Mouse (Mus musculus): ENCODE measurements around the gene Coro2b.

Gene Coro2b

DNA sequence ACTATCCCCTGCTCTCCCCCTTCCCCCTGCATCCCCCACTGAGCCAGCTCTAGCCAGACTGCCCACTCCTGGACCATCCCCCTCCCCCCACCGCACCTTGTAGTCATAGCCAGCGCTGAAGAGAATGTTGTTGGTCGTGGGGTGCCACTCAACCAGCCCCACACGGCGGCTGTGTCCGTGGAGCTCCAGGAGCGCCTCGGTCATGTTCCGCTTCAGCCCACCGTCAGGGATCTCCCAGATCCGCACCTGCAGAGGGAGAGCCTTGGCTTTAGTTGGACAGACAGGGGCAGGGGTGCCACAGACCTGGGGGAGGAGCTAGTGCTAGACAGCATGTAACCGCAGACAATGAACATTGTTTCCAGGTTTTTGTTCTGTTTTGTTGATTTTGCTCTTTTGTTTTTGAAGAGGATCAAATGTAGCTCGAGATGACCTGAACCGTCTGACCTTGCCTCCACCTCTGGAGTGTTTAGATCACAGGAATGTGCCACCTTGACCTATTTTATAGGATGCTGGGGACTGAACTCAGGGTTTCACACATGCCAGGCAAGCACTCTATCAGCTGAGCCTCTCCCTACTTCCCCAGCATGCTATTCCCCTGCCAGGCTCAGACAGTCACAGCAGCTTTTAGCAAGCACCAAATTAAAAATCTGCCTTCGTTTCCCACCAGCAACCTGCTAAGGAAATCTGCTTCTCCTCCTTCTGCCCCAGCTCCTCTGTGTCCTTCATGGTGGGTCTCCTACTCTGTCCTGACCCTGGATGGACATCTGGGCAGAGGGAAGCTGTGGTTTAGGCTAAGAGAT, 104.4 kb downstream of the Coro2b start:
- DNase-seq: no peak

DNA sequence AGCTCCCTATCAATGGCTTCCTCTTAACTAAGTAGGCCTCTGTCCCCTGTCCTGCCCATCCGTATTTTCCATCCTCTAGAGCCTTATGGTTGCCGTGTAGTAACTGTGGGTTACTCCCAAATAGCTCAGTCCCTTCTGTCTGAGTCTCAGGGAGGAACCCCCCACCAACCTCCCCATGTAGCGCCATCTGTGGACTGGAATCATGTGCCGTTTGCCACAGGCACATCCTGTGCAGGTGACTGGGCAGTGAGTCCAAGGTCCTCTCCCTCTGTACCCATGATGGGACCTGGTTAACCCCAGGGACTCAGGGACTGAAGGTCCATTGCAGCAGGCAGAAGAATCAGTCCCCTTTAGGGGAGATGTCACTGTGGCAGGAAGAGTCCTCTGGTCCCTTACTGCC, 106.1 kb downstream of the Coro2b start:
- no peak for DNase-seq

- DNase-seq: peak in 1 of 2 experiments; percentile 27
Observed at GRCm38 (mm10) chr9:62427010-62427409, 109.8 kb downstream of the Coro2b start.

DNA sequence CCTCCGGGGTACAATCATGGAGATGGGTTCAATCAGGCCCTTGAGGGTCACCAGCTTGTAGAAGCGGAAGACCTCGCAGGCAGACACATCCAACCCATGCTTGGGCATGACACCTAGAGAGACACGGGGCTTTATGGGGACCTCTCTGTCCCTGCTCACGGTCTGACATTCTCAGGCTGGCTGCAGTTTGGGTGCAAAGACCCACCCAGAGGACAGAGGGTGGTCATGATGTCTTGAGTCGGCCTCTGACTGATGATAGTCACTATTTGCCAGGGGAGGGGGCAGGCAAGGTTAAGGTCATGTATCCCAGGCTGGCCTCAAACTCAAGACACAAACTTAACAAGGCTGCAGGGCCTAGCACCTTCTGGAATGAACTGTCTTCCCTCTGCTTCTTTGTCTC, 110.3 kb downstream of the Coro2b start:
- DNase-seq: no peak

- DNase-seq: no peak
Observed at GRCm38 (mm10) chr9:62426021-62426420, 110.8 kb downstream of the Coro2b start.

DNA sequence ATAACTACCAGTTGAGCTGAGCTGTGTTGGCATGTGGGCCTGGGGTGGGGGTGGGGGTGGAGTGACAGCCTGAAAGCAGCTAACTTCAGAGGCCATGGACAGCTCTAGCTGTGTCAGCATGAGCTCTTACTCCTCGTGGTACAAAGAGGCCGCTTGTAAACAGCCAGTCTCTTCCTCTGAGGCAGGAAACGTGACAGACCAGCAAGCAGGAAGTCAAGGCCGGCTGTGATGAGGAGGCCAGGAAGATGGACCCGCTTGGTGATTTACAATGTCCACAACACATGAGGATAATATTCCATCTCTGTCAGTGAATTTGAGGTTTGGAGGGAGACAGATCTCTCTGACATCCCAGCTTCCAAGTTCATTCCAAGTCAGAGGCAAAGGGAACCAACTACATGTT, 111.6 kb downstream of the Coro2b start:
- peak; percentile 19 to 32 for DNase-seq

GRCm38 (mm10) chr9:62423871-62424270, 113.0 kb downstream of the Coro2b start:
- no peak for DNase-seq

- DNase-seq: no peak
Observed at GRCm38 (mm10) chr9:62422926-62423325, 113.9 kb downstream of the Coro2b start.

DNA sequence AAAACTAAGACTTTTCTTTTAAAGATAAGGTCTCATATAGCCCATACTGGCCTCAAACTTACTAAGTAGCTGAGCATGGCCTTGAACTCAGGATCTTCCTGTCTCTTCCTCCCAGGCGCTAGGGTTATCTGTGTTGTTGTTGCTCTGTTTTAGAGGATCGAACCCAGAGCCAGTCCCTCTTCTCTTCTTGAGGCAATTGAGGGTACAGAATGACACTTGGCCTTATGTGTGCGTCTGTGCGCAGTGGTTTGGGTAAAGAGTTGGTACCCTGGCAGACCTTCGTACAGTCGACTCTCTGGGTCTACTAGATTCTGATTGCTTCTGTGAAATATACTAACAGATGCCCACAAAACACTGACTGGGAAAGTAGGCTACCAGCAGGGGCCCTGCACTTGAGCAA, 114.9 kb downstream of the Coro2b start:
- no peak for DNase-seq

DNA sequence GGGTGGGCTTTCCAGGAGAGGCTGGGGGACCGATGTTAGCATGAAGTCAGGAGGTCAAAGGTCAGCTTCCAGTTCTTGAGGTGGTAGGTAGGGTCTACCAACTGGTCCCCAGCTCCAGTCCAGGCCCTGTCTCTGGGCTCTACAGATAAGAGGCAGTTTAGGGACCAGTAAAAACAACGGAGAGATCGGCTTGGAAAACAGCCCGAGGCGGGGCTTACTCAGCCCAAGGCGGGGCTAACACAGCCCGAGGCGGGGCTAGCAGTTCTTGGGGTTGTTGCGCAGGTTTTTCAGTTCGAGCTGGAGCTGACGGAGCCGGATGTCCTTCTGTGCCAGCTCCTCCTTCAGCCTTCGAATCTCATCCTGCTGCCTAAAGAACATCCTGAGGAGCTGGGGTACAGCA, 115.8 kb downstream of the Coro2b start:
- peak; percentile 56 to 64 for DNase-seq

DNA sequence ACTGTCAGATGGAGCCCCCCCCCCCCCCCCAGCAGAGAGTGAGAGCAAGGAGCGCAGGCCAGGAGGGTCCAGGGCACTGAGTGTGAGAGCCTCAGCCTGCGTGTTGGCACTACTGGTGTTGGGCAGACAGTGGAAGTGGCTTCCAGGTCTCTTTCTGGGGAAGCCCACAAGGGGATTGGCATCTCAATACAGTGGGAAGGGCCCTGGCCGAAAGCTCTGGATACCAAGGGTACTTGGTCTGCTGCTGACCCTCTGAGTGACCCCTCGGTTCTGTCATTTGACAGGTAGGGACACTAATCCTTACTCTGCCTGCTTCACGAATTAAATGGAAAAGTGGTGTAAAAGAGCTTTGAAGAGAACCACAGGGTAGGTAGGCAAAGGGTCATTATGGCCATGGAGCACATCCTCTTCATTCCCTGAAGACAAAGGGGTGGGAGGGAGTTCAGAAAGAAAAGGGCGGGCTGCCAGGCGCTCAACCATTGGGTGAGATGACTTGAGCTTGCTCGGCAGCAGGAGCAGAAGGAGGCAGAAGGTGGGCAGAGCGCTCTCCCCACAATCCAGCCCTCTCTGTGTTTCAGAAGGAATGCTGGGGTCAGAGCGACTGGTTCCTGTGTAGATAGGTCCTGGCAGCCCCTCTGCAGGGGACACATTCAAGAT, 116.5 kb downstream of the Coro2b start:
- DNase-seq: no peak

- no peak for DNase-seq
Observed at GRCm38 (mm10) chr9:62418742-62419141, 118.1 kb downstream of the Coro2b start.

- no peak for DNase-seq
Observed at GRCm38 (mm10) chr9:62407357-62408146, 129.3 kb downstream of the Coro2b start.

GRCm38 (mm10) chr9:62406423-62407013, 130.3 kb downstream of the Coro2b start:
- no peak for DNase-seq

- DNase-seq: no peak
Observed at GRCm38 (mm10) chr9:62401589-62401988, 135.3 kb downstream of the Coro2b start.

DNA sequence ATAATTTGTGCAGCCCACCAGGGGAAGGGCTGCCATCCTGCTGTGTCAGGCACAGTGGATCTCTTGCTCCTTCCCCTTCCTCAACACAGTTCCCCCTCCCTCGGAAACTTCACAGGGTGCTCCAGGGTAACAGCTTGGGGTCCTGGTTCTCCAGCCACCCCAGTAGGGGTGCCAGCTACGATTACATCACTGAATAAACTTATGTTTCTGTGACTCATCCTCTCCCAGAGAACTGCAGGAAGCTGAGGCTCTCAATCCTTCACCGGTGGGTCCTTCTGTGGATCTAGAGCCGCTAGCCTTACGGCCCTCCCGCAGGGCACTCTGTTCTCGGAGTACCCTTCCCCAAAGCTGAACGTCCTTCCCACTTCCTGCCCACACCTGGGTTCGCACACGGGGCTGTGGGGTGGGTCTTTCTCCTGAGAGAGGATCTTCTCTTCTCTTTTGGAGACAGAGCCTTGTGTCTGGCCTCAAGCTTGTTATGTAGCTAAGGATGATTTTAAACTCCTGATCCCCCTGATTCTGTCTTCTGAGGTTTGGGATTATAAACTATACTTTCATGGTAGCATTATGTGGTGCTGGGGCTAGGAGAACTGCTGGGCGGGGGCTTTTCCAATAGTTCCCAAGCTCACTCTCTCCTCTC, 136.2 kb downstream of the Coro2b start:
- no peak for DNase-seq

- no peak for DNase-seq
Observed at GRCm38 (mm10) chr9:62394163-62394562, 142.7 kb downstream of the Coro2b start.

DNA sequence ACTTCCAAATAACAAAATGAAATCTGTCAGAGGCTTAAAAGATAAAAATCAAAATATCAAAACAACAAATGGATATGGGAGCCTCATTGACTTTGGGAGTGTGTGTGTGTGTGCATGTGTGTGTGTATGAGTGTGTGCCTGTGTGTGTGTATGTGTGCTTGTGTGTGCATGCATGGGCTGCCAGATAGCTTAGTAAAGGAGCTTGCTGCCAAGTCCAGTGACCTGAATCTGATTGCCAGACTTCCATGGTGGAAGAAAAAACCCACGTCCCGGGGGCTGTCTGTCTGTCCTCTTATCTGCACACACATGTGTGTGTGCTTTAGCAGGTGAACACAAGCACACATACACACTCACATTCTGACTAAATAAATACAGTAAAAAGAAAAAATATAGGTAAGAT, 143.3 kb downstream of the Coro2b start:
- no peak for DNase-seq

- DNase-seq: no peak
Observed at GRCm38 (mm10) chr9:62389735-62390134, 147.1 kb downstream of the Coro2b start.

- no peak for DNase-seq
Observed at GRCm38 (mm10) chr9:62385727-62386518, 150.9 kb downstream of the Coro2b start.

GRCm38 (mm10) chr9:62385062-62385461, 151.8 kb downstream of the Coro2b start:
- DNase-seq: no peak
